Mouse (Mus musculus) mature B cell (primary cell): ENCODE measurements around the gene Epas1.

Experiments used
- in situ Hi-C: fragments of 300-500 bp; cut with MboI; formaldehyde crosslinking; loops from 2 replicates; pipeline ENCODE4 v1.14.3; 2019

The Epas1 gene

GRCm38 (mm10) chr17:86828500-86828899 is 75.0 kb downstream of the Epas1 start:
- in situ Hi-C loops, result no loop called here

GRCm38 (mm10) chr17:86829383-86830175 is 76.1 kb downstream of the Epas1 start:
- in situ Hi-C loops, result no loop called here

GRCm38 (mm10) chr17:86830893-86831292 is 77.4 kb downstream of the Epas1 start:
- in situ Hi-C loops, result no loop called here

GRCm38 (mm10) chr17:86832562-86833327 is 79.2 kb downstream of the Epas1 start:
- in situ Hi-C loops, result no loop called here

GRCm38 (mm10) chr17:86833945-86834344 is 80.4 kb downstream of the Epas1 start:
- in situ Hi-C loops, result no loop called here

- in situ Hi-C loops, result no loop called here
Observed at GRCm38 (mm10) chr17:86839308-86839707, 85.8 kb downstream of the Epas1 start.

- in situ Hi-C loops, result no loop called here
Observed at GRCm38 (mm10) chr17:86850700-86851337, 97.3 kb downstream of the Epas1 start.

GRCm38 (mm10) chr17:86851782-86852181 is 98.3 kb downstream of the Epas1 start:
- in situ Hi-C loops, result no loop called here

GRCm38 (mm10) chr17:86852591-86853031 is 99.1 kb downstream of the Epas1 start:
- in situ Hi-C loops, result no loop called here

- in situ Hi-C loops, result no loop called here
Observed at GRCm38 (mm10) chr17:86870586-86870985, 117.1 kb downstream of the Epas1 start.

- in situ Hi-C loops, result no loop called here
Observed at GRCm38 (mm10) chr17:86872643-86873042, 119.1 kb downstream of the Epas1 start.

- in situ Hi-C loops, result no loop called here
Observed at GRCm38 (mm10) chr17:86876940-86877339, 123.4 kb downstream of the Epas1 start.

- in situ Hi-C loops, result no loop called here
Observed at GRCm38 (mm10) chr17:86877747-86878146, 124.2 kb downstream of the Epas1 start.

- in situ Hi-C loops, result no loop called here
Observed at GRCm38 (mm10) chr17:86880056-86880455, 126.6 kb downstream of the Epas1 start.

GRCm38 (mm10) chr17:86880461-86881044 is 127.1 kb downstream of the Epas1 start:
- in situ Hi-C loops, result no loop called here
